ENCODE assay signal across 8 mouse cellular contexts in genomic region chr13:93498211-93499166, GRCm38 (mm10). TPM values are rescaled to one million over a fixed set of nuclear protein-coding genes. Genes with fewer than 3 reads are reported as not detected.
DNase-seq lines count a peak whose midpoint lies in the region; ATAC-seq lines count a peak whose summit lies in the region.

No protein-coding gene starts in this region.

- ATAC-seq in embryonic facial prominence, embryonic 11.5 days (replicated peaks; ENCODE audit: insufficient number of reproducible peaks, low FRiP score, low TSS enrichment, low read depth), result peak; percentile 26; the same call in 1 of the 2 replicates
- ATAC-seq in liver, embryonic 11.5 days (replicated peaks; ENCODE audit: low FRiP score), result peak; percentile 40
- 0 out of 2 replicates have a peak, but pooled peaks have one; percentile 1 for ATAC-seq in monocyte, adult 5-6 weeks (replicated peaks; ENCODE audit: insufficient number of reproducible peaks, low FRiP score, low TSS enrichment, poor library complexity, severe bottlenecking)

- 0% methylated on average over 82 of the region's 94 CpGs for WGBS in embryonic facial prominence, embryonic 11.5 days
- under 1% methylated on average over 93 of the region's 94 CpGs for WGBS in liver, embryonic 11.5 days

- H3K4me2 ChIP-seq in embryonic facial prominence, embryonic 11.5 days (ENCODE audit: low read depth, low read length), result peak overlapping the region; percentile 88
- peak overlapping the region; percentile 70 for H3K4me2 ChIP-seq in liver, embryonic 11.5 days

- H3K4me1 ChIP-seq in embryonic facial prominence, embryonic 11.5 days (ENCODE audit: control insufficient read depth, insufficient read depth, low read length), result no peaks in the 10 kb centered on the region
- peaks cover 13% of the 10 kb centered on the region for H3K4me1 ChIP-seq in liver, embryonic 11.5 days (replicated peaks; ENCODE audit: control insufficient read depth, insufficient read depth, low read length)

- H3K27ac ChIP-seq in embryonic facial prominence, embryonic 11.5 days (replicated peaks; ENCODE audit: low read depth, low read length), result peak overlapping the region; percentile 91
- H3K27ac ChIP-seq in liver, embryonic 11.5 days (ENCODE audit: low read depth, low read length), result peak overlapping the region; percentile 94

- H3K9me3 ChIP-seq in embryonic facial prominence, embryonic 11.5 days (replicated peaks; ENCODE audit: control insufficient read depth, low read length), result no peaks in the 10 kb centered on the region
- no peaks in the 10 kb centered on the region for H3K9me3 ChIP-seq in liver, embryonic 11.5 days (ENCODE audit: control insufficient read depth, low read length)

- peak; percentile 33 for DNase-seq in 416B (ENCODE audit: low read depth)
- DNase-seq in adrenal gland, postnatal 14 days, result peak; percentile 64
- peak; percentile 51 for DNase-seq in embryonic facial prominence, embryonic 11.5 days (ENCODE audit: low spot score)
- DNase-seq in heart, adult 18-20 months, result peak; percentile 25 to 65
- peak; percentile 60 for DNase-seq in kidney, adult 18-20 months
- DNase-seq in liver, embryonic 11.5 days (ENCODE audit: low spot score), result peak; percentile 66
- DNase-seq in spleen, postnatal 36 days (ENCODE audit: low spot score in 2 of 2), result peak; percentile 15 to 22

- H3K4me3 ChIP-seq in embryonic facial prominence, embryonic 11.5 days (ENCODE audit: low read depth, low read length), result peak overlapping the region; percentile 92
- H3K4me3 ChIP-seq in liver, embryonic 11.5 days (ENCODE audit: low read depth, low read length), result peak overlapping the region; percentile 69

- no peaks in the 10 kb centered on the region for H3K27me3 ChIP-seq in embryonic facial prominence, embryonic 11.5 days (ENCODE audit: control insufficient read depth, insufficient read depth, low read length)
- H3K27me3 ChIP-seq in liver, embryonic 11.5 days (replicated peaks; ENCODE audit: control insufficient read depth, insufficient read depth, low read length), result no peaks in the 10 kb centered on the region

- H3K9ac ChIP-seq in embryonic facial prominence, embryonic 11.5 days (replicated peaks; ENCODE audit: low read length), result peak overlapping the region; percentile 92
- peak overlapping the region; percentile 81 for H3K9ac ChIP-seq in liver, embryonic 11.5 days (ENCODE audit: low read depth, low read length)

- H3K36me3 ChIP-seq in embryonic facial prominence, embryonic 11.5 days (replicated peaks; ENCODE audit: control insufficient read depth, insufficient read depth, low read depth, low read length), result no peaks in the 10 kb centered on the region
- peaks cover 4% of the 10 kb centered on the region; the same call in 1 of the 2 replicates for H3K36me3 ChIP-seq in liver, embryonic 11.5 days (ENCODE audit: control insufficient read depth, insufficient read depth, low read length)

RNA-seq across cellular contexts. Expression of gene Jmy, which starts 1.1 kb away (rescaled TPM):
- 39.6 TPM in 2 replicates for total RNA-seq in adrenal gland, postnatal 14 days (2021)
- polyA plus RNA-seq in embryonic facial prominence, embryonic 11.5 days (2014; fragmentation: Nextera tagmentation; extraction: Ambion mirVana), result 4.3 TPM in 2 replicates
- total RNA-seq in heart, adult 18-20 months (2021), result 10 to 100 TPM; 45.2 to 47.8 TPM
- polyA plus RNA-seq in liver, embryonic 11.5 days (2014; fragmentation: Nextera tagmentation; extraction: Ambion mirVana), result 2.8 and 3.4 TPM in 2 replicates
- total RNA-seq in monocyte, adult 5-6 weeks (2017), result 8.7 to 12.0 TPM (median 9.7 TPM) in 3 replicates

Comparison
In these comparisons a context has a peak if more than half of its experiments do, and no peak if none do; other contexts are left out.
1. Peak in every context shown above with its lines: DNase-seq, ATAC-seq, H3K4me3 ChIP-seq and H3K27ac ChIP-seq.